Mouse (Mus musculus) monocyte, adult 59 days (primary cell): ENCODE data around the gene Apol9b. TPM values are rescaled to one million over a fixed set of nuclear protein-coding genes. Genes with fewer than 3 reads are reported as not detected.

Experiments
- total RNA-seq, 2 experiments: library from RNA; stranded (reverse); gene quantifications; one replicate each; pipeline ENCODE4 v1.2.4; 2023

The Apol9b gene
- total RNA-seq = not detected

GRCm38 (mm10) chr15:77728739-77729138 is at the start of gene Apol9b:
Gene Apol9b, plus strand, starts transcription at chr15:77729039.

DNA sequence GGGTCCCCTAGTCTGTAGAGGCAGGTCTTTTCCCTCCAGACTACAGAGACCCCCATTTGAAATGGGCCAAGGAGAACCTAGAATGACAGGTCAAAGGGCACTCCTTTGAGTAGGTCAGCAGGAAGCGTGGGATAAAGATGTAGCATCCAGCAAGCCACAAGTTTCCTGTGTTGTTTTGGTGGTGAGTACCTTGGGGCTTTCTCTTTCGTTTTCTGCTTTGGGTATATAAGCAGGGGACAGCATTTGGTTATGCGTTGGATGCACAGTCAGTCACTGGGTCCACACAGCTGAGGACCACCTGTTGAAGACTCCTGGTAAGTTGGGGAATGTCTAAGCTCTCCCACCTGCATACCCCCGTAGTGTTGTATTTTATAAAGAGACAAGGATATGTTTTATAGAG is 30.2 kb upstream of the Apol9b start, which contains the start of gene Apol7e:
TSS of gene Apol7e (plus strand) at position 202 of the 400 bp plus-strand sequence.

GRCm38 (mm10) chr15:77756848-77757247 is 28.0 kb downstream of the Apol9b start, which contains the start of gene Apol8:
Gene Apol8, minus strand, starts transcription at chr15:77757003.

Other genes starting within 250 kb of the Apol9b start
- not detected for gene Apol11a, start 220.8 kb upstream of the Apol9b start, total RNA-seq
- 10 to 100 TPM; 12.9 to 19.1 TPM for gene Apol7c, start 195.7 kb upstream of the Apol9b start, total RNA-seq
- not detected for gene 1700025B11Rik, start 167.1 kb upstream of the Apol9b start, total RNA-seq
- under 1 TPM; 0.55 to 0.82 TPM for gene Apol10b, start 132.9 kb upstream of the Apol9b start, total RNA-seq
- not detected for gene Gm36245, start 129.8 kb upstream of the Apol9b start, total RNA-seq
- not detected for gene Apol11b, start 85.8 kb upstream of the Apol9b start, total RNA-seq
- under 1 TPM; 0.39 to 0.94 TPM for gene Apol7e, start 30.2 kb upstream of the Apol9b start, total RNA-seq
- gene Apol8, start 28.0 kb downstream of the Apol9b start, total RNA-seq = 1 to 10 TPM; 2.8 to 3.5 TPM
- 100 to 1,000 TPM; 817 to 821 TPM for gene Myh9, start 113.1 kb downstream of the Apol9b start, total RNA-seq
- 10 to 100 TPM; 78.1 to 87.5 TPM for gene Txn2, start 200.0 kb downstream of the Apol9b start, total RNA-seq
- 10 to 100 TPM; 12.9 to 14.6 TPM for gene Foxred2, start 227.7 kb downstream of the Apol9b start, total RNA-seq
- gene Eif3d, start 241.8 kb downstream of the Apol9b start, total RNA-seq = 100 to 1,000 TPM; 118 to 123 TPM